Mouse (Mus musculus): Measurements from ENCODE around the gene Dlx5. TPM values are rescaled to one million over a fixed set of nuclear protein-coding genes. Genes with fewer than 3 reads are reported as not detected.

The Dlx5 gene
- polyA plus RNA-seq, 1 experiment, result 0.71 TPM

DNA sequence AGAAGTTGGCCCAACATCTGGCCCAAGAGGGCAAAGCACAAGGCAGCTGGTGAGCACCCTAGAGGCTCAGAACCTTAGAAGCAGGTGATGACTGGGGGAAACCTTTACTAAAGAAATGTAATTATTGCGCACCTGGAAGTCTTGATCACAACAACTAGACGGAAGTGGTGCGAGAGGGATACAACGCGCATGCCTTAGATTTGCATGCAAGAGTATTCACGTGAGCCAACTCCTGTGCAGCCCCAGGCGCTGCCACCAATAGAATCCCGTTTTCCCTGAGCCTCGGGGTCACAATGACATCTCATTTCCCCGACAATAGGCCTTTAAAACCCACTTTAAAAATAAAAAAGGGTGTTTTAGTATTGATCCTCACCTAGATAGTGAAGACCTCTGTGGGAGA is 30.7 kb downstream of the Dlx5 start:
- WGBS, result 17% methylated on average over 10 of the region's 10 CpGs
- Histone ChIP-seq H3K4me1 (replicated peaks; ENCODE audit: control insufficient read depth, insufficient read depth, low read length) (no peaks in the 10 kb centered on the region), H3K36me3 (ENCODE audit: control insufficient read depth, insufficient read depth, low read length) (no peaks in the 10 kb centered on the region), H3K4me3 (ENCODE audit: control insufficient read depth, insufficient read depth, low read length) (no peak overlapping the region), H3K27me3 (ENCODE audit: control insufficient read depth, insufficient read depth, low read length) (peaks cover 6% of the 10 kb centered on the region; the same call in 1 of the 2 replicates), H3K27ac (ENCODE audit: control insufficient read depth, insufficient read depth, low read length) (no peak overlapping the region)
- no peak for DNase-seq
- TF ChIP-seq POLR2A (IDR thresholded peaks at IDR 0.05; ENCODE audit: control insufficient read depth, extremely low read depth, insufficient read depth, low read length, poor library complexity) (no peak), CTCF (IDR thresholded peaks at IDR 0.05; ENCODE audit: borderline replicate concordance, control insufficient read depth, extremely low read depth, insufficient read depth, low read length, poor library complexity) (no peak)

GRCm38 (mm10) chr6:6850324-6851060 is 31.4 kb downstream of the Dlx5 start:
- Histone ChIP-seq H3K27ac (ENCODE audit: control insufficient read depth, insufficient read depth, low read length) (no peak overlapping the region), H3K36me3 (ENCODE audit: control insufficient read depth, insufficient read depth, low read length) (no peaks in the 10 kb centered on the region), H3K4me3 (ENCODE audit: control insufficient read depth, insufficient read depth, low read length) (no peak overlapping the region), H3K27me3 (ENCODE audit: control insufficient read depth, insufficient read depth, low read length) (peaks cover 3% of the 10 kb centered on the region; the same call in 1 of the 2 replicates), H3K4me1 (replicated peaks; ENCODE audit: control insufficient read depth, insufficient read depth, low read length) (no peaks in the 10 kb centered on the region)
- TF ChIP-seq CTCF (IDR thresholded peaks at IDR 0.05; ENCODE audit: borderline replicate concordance, control insufficient read depth, extremely low read depth, insufficient read depth, low read length, poor library complexity), result no peak
- no peak for TF ChIP-seq POLR2A (IDR thresholded peaks at IDR 0.05; ENCODE audit: control insufficient read depth, extremely low read depth, insufficient read depth, low read length, poor library complexity)
- no peak for DNase-seq
- 15% methylated on average over 26 of the region's 26 CpGs for WGBS

- TF ChIP-seq POLR2A (IDR thresholded peaks at IDR 0.05; ENCODE audit: control insufficient read depth, extremely low read depth, insufficient read depth, low read length, poor library complexity), result no peak
- TF ChIP-seq CTCF (IDR thresholded peaks at IDR 0.05; ENCODE audit: borderline replicate concordance, control insufficient read depth, extremely low read depth, insufficient read depth, low read length, poor library complexity), result no peak
- Histone ChIP-seq H3K36me3 (ENCODE audit: control insufficient read depth, insufficient read depth, low read length) (no peaks in the 10 kb centered on the region), H3K27me3 (ENCODE audit: control insufficient read depth, insufficient read depth, low read length) (peaks cover 3% of the 10 kb centered on the region; the same call in 1 of the 2 replicates), H3K27ac (ENCODE audit: control insufficient read depth, insufficient read depth, low read length) (no peak overlapping the region), H3K4me3 (ENCODE audit: control insufficient read depth, insufficient read depth, low read length) (no peak overlapping the region), H3K4me1 (replicated peaks; ENCODE audit: control insufficient read depth, insufficient read depth, low read length) (no peaks in the 10 kb centered on the region)
- WGBS, result 12% methylated on average over 12 of the region's 12 CpGs
- no peak for DNase-seq
These were observed 32.1 kb downstream of the Dlx5 start for GRCm38 (mm10) chr6:6849744-6850143.

DNA sequence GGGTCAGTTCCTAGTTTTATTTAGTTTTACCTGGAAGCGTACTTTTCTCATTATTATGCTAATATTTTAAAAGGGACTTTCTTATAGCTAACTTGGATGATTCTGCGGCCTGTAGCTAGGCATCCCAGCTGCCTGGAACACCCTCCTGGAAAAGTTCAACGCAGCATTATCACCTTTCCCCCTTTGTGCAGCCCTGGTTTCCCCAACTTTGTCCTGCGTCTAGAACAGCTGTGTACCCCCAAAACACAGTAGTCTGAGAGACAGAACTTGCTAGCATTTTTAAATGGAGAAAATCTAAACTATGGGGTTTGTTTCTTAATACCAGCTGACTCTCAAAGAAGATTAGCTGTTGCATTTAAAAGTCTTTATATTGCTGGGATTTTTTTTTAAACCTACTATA is 33.3 kb downstream of the Dlx5 start:
- WGBS, result 21% methylated on average over 4 of the region's 4 CpGs
- H3K27me3 ChIP-seq (ENCODE audit: control insufficient read depth, insufficient read depth, low read length), result no peaks in the 10 kb centered on the region; the same call in 1 of the 2 replicates
- no peak overlapping the region for H3K4me3 ChIP-seq (ENCODE audit: control insufficient read depth, insufficient read depth, low read length)
- DNase-seq, result no peak
- no peaks in the 10 kb centered on the region for H3K36me3 ChIP-seq (ENCODE audit: control insufficient read depth, insufficient read depth, low read length)
- no peak for TF ChIP-seq POLR2A (IDR thresholded peaks at IDR 0.05; ENCODE audit: control insufficient read depth, extremely low read depth, insufficient read depth, low read length, poor library complexity)
- TF ChIP-seq CTCF (IDR thresholded peaks at IDR 0.05; ENCODE audit: borderline replicate concordance, control insufficient read depth, extremely low read depth, insufficient read depth, low read length, poor library complexity), result no peak
- no peaks in the 10 kb centered on the region for H3K4me1 ChIP-seq (replicated peaks; ENCODE audit: control insufficient read depth, insufficient read depth, low read length)
- no peak overlapping the region for H3K27ac ChIP-seq (ENCODE audit: control insufficient read depth, insufficient read depth, low read length)

DNA sequence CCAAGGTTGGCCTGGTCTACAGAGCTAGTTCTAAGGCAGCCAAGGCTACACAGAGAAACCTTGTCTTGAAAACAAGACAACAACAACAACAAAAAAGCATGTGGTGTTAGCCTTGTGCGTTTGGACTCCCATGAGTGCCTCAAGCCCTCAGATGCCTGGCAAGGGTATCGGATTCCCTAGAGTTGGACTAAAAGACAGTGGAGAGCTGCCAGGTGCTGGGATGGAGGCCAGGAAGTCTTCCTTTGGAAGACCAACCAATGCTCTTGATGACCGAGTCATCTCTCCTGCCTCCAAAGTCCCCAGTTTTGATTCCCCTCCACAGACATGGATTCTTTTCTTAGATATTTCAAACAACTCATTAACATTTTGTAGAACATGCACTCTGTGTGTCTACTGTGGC is 48.6 kb downstream of the Dlx5 start:
- Histone ChIP-seq H3K27me3 (ENCODE audit: control insufficient read depth, insufficient read depth, low read length) (no peaks in the 10 kb centered on the region), H3K4me3 (ENCODE audit: control insufficient read depth, insufficient read depth, low read length) (no peak overlapping the region), H3K36me3 (ENCODE audit: control insufficient read depth, insufficient read depth, low read length) (no peaks in the 10 kb centered on the region), H3K4me1 (replicated peaks; ENCODE audit: control insufficient read depth, insufficient read depth, low read length) (no peaks in the 10 kb centered on the region), H3K27ac (ENCODE audit: control insufficient read depth, insufficient read depth, low read length) (no peak overlapping the region)
- DNase-seq, result no peak
- TF ChIP-seq CTCF (IDR thresholded peaks at IDR 0.05; ENCODE audit: borderline replicate concordance, control insufficient read depth, extremely low read depth, insufficient read depth, low read length, poor library complexity), result no peak
- TF ChIP-seq POLR2A (IDR thresholded peaks at IDR 0.05; ENCODE audit: control insufficient read depth, extremely low read depth, insufficient read depth, low read length, poor library complexity), result no peak
- WGBS, result 89% methylated on average over 3 of the region's 3 CpGs

- WGBS, result 53% methylated on average over 7 of the region's 7 CpGs
- no peaks in the 10 kb centered on the region for H3K36me3 ChIP-seq (ENCODE audit: control insufficient read depth, insufficient read depth, low read length)
- H3K27me3 ChIP-seq (ENCODE audit: control insufficient read depth, insufficient read depth, low read length), result no peaks in the 10 kb centered on the region
- no peak overlapping the region for H3K27ac ChIP-seq (ENCODE audit: control insufficient read depth, insufficient read depth, low read length)
- H3K4me1 ChIP-seq (replicated peaks; ENCODE audit: control insufficient read depth, insufficient read depth, low read length), result no peaks in the 10 kb centered on the region
- H3K4me3 ChIP-seq (ENCODE audit: control insufficient read depth, insufficient read depth, low read length), result no peak overlapping the region
- no peak for DNase-seq
- TF ChIP-seq POLR2A (IDR thresholded peaks at IDR 0.05; ENCODE audit: control insufficient read depth, extremely low read depth, insufficient read depth, low read length, poor library complexity) (no peak), CTCF (IDR thresholded peaks at IDR 0.05; ENCODE audit: borderline replicate concordance, control insufficient read depth, extremely low read depth, insufficient read depth, low read length, poor library complexity) (no peak)
These were observed 51.4 kb downstream of the Dlx5 start for GRCm38 (mm10) chr6:6830446-6830845.

Other genes with a start within 250 kb of the Dlx5 start
- gene Dlx6, start 18.8 kb downstream of the Dlx5 start, polyA plus RNA-seq (2012; rRNA removed), result not detected in 2 replicates
- gene Sdhaf3, start 73.9 kb upstream of the Dlx5 start, polyA plus RNA-seq (2012; rRNA removed), result 0.31 and 0.33 TPM in 2 replicates

Measured in thymus, adult 2 months (tissue).